Mouse (Mus musculus) cerebellum, postnatal 25 days (tissue): Measurements from ENCODE around the gene BC049762.

Experiments used
- DNase-seq, 2 experiments: peaks; one replicate each; pipeline ENCODE4 v3.0.0; 2021; ENCODE audit warnings: mixed read lengths in 2 of 2

BC049762 gene

DNA sequence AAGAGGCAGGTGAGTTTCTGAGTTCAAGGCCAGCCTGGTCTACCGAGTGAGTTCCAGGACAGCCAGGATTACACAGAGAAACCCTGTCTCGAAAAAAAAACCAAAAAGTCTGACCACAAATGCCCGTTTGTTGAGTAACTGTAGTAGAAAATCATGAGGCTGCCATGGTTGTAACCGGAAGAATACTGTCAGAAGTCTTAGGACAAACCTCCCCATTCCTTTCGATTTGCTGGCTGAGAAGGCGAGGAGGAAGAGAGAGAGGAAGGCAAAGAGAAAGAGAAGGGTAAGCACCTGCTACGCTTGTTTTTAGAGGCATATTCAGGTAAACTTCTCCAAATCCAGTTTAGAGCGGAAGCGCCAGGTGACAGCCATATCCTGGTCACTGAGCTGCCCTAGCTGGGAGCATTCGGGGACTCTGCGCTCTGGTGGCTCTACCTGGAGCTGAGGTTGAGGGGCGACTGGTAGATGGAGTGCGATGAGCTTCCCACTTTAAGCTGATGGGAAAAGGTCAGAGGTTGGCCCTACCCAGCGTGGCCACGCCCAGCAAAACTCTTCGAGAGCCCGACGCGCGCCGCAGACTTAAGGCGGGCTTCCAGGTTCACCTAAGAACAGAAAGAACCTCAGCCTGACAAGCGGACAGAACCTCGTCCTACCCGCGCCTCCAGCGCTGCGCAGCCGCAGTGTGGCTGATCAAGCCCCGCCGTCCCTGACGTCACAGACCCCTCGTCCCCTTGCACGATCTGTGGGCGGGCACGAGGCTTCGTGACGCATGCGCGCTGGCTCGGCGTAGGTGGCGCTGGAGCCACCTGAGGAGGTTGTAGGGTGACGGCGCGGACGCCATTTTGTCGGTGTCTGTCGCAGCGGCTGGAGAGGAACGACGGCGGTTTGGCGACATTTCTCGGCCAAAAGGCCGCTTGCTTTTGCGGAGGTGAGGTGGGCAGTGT is at the start of gene BC049762:
Gene BC049762 (minus strand): TSS at position 705 of the 944 bp plus-strand sequence.
- DNase-seq: peak; percentile 98 to 99

DNA sequence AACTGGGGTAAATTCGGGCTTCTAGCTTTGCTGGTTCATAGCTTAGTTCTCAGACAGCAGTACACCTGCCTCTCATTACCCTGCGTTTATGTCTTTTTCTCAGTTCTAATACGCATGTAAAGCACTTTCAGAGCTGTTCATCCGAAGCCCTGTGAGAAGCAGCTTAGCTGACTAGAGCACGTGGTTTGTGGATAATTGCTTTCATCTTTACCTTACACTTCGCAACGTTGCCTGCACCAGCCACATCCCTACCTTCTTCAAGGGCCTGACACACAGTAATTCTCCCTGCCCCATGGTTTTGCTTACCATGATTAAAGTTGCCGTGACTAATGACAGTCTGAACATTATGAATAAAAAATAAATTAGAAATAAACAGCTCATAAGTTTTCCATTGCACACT is 49.0 kb upstream of the BC049762 start:
- no peak for DNase-seq

DNA sequence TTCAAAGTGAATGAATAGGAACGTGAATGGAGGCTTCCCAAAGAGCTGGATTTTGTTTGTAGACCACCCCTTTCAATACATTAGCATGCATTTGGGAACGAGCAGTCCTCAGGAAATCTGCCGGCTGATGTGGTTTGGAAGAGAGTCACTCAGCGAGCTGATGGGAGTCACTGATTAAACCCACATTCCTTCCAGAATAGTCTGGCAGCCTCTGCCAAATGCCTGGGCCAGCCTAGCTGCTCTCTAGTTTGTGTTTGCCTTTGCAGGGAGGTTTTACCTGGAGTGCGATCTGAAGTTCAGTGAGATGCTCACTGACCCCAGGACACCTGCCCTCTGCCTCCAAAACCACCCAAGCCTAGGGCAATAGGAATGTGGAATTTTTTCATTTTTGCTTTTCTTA is 45.5 kb upstream of the BC049762 start:
- no peak for DNase-seq

DNA sequence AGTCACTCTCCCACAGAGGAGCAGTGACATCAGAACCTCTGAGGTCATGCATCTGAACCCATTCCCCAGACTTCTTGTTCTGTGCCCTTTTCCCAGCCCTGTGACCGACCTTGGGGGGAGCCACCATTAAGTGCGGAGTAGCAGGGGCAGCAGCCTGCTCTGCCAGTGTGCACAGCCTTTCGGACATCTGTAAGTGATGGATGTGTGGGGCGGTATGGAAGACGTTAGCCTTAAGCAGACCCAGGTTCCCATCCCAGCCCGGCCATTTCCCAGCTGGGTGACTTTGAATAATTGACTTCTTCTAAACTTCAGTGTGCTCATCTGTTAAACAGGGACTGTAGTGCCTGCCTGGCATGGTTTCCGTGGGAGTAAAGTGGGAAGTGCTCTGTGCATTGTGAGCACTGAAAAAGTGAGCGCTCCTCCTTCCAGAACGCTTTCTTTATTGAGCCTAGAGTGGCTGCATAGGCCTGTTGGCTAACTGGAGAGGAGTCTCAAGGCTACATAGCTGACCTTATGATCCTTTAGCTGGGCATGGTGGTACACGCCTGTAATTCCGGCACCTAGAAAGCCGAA is 41.2 kb upstream of the BC049762 start:
- DNase-seq: no peak

DNA sequence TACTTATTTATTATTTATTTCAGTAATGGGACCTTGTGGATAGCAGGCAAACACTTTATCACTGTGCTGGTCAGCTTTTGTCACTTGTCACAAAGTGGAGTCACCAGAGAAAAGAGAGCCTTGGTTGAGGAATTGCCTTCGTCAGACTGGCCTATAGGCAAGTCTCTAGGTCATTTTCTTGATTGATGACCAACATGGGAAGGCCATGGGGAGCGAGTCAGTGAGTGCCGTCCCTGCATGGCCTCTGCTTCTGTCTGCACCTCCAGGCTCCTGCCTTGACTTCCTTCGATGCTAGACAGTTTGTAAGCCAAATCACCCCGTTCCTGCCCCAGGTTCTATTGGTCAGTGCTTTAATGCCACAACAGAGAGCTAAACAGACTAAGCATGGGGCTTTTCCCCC is 39.5 kb upstream of the BC049762 start:
- no peak for DNase-seq

DNA sequence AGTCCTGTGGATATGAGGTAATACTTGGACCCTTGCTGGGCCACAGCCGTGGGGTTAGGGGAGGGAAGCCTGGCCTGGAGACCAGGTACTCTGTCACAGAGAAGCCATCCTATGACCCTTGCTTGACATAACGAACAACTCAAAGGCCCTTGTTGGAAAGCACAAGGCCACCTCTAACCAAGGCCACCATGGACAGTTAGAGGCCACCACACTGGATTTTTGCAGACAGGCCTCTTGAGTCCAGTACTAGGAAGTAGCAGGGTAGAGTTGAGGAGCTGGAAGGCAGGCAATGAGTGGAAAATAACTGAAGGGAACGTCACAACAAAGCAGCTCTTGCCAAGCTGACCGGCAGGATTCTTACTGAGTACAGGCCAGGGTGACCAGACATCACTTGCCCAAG is 35.8 kb upstream of the BC049762 start:
- no peak for DNase-seq

DNA sequence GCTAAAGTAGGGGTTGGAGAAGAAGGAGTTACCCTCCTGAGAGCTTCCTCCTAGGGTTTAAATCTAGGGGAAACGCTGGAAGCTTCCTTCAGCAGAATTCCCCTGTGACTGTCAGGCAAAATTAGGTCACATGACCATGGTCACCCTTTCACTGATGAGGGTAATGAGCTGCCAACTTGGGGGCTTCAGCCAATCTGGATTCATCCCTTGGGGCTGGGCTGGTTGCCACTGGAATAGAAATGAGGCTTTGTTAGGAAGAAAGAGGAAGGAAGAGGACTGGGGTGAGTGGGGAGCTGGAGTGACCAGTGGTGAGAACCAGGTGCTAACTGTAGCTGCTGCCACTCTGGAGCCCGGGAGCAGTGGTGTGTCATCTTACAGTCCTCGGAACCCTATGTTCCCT is 32.9 kb upstream of the BC049762 start:
- no peak for DNase-seq

DNA sequence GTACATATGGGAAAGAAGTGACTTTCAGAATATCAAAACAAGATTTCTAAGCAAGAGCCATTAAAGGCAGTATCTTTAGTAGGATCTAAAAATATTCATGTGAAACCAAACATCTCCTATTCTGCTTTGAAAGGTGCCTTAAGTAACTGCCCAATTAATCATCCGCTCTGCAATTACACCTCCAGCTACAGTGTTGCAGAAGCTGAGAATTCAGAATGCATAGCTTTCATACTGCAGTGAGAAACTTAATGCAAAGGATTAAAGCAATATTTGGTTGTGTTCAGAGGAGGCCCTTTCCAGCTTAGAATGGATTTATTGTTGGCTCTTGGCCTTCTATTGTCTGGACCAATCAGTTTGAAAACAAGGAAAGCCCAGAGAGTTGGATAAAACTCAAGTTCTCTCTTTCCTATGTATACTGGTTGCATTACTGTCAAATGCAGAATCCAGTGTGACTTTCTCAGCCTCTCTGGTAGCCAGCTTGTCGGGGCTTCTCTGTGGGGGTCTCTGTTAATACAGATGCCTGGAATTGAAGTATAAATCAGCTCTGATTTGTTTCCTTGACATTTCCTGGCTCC is 31.2 kb upstream of the BC049762 start:
- no peak for DNase-seq

DNA sequence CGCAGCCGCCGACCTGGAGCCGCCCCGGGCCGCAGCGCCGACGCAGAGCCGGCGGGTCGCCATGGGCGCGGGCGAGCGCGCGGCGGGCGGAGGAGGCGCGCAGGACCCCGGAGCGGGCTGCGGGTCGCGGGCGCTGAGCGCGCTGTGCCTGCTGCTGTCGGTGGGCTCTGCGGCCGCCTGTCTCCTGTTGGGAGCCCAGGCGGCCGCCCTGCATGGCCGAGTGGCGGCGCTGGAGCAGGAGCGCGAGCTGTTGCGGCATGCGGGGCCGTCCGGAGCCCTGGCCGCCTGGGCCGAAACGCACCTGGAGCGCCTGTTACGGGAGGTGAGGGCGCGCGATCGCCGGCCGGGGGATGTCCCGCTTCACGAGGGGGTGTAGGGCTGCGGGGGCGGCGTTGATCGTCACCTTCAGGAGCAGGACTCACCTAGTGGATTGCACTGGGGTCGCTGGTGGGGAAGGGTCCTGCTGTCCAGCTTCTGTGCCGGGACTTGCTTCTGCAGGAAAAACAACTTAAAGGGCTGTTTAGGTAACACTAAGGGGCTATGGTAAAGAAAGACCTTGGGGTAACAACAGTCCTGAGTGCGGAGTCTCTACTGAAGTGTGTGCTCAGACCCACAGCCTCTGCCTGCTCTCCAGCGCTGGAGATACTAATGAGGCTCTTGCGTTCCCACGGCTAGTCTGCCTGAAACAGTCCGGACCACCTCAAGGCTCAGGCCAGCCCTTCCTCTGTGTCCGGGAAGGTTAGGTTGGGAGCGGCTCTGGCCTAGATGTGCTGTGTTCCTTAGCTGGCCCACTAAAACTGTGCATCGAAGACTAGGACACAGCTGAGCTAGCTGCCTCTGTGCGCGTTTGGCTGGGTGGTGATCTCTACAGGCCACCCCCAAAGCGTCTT is 27.5 kb upstream of the BC049762 start:
- peak; percentile 41 to 57 for DNase-seq

DNA sequence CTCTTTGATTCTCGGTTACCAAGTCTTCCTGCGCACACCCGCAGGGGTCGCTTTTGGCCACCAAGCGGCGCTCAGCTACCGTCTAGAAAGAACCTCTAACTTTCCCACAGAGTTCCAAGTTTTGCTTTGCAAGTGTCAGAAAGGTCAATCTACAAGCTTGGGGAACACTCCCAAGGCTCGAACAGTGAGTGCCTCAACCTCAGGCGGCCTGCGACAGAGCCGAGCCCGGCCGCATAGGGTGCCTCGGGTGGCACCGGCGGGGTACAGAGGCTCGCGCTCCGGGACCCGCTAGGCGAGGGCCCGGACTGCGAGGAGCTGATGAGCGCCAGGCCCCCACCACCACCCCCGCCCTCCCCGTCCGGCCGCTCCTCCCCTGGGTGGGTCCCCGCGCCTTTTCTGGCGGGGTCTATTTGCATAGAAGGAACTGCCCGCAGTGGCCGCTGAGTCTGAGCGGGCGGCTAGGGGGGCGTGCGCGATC is 26.8 kb upstream of the BC049762 start, which contains the start of gene Col23a1:
Gene Col23a1 (plus strand): TSS at position 357 of the 478 bp plus-strand sequence.
- peak; percentile 62 to 78 for DNase-seq

DNA sequence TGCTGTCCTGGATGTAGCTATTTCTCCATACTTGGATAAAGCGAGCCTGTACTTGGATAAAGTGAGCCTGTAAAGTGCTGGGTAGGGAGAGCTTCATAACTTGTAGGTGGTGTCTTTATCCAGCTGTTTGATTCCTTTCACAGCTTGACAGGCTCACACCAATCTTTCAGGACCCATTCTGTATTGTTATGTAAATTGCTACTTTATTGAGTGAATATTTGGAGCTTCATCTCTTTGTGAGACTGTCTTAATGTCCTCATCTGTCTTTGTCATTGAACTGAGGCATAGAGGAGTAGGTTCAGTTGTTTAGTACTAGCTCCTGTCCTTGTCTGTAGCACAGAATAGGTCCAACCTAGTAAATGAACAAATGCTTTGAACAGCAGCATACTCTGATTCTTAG is 11.6 kb upstream of the BC049762 start:
- DNase-seq: no peak

DNA sequence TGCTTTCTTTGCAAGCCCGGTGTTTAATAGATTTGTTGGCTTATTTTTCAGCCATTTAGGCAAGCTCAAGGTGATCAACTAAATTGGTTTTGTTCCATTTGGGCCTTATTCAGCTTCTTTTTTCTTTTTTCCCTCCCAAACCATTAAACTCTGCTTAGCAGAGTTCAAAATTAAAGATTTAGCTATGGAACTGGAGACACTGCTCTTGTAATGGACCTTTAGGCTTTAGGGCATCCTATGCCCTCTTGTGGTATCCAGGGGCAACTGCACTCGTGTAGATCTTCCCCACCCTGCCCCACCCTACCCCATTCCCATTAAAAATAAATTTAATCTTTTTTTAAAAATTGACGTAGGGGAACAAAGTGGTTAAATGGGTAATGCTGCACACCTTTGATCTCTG is 2.5 kb upstream of the BC049762 start:
- DNase-seq: peak in 1 of 2 experiments; percentile 60

DNA sequence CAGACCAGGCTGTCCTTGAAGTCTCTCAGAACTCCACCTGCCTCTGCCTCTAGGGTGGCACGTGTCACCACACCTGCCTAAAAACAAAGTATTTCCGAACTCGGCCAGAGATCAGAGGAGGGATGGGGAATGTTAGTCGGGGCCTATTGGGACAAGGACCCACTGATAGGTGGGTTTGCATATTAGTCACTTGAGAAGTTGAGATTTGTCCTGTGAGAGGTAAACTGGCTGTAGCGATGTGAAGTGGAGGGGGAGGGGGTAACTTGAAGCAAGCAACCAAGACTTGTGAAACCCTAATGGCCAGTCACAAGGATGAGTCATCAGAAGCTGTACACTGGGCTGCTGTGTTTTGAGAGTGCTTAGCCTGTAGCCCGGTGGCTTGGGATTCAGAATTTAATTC is 1.5 kb upstream of the BC049762 start:
- DNase-seq: peak in 1 of 2 experiments; percentile 9

DNA sequence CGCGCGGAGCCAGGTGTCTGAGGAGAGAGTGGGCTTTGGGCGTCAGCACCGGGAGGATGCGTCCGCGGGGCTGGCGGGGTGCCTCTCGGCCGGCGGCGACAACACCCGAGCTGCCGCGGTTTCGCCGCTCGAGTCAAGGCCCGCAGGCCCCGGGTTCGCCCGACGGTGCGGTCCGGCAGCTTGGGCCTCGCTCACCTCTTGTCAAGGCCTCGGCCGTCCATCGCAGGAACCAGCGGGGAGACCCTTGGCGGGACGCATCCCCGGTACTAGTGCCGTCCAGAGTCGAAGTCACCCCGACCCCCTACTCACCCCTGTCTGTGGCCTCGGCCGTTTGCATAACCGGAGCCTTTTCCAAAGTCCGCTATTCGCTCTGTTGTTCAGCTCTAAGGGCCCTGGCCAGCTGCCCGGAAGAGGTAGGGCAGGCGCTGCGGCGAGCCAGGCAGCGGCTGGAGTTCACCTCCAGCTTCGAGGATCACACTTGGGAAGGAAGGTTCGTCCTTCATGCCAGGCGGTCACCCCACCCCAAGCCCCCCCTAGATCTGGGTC is 513 bp upstream of the BC049762 start:
- DNase-seq: peak in 1 of 2 experiments; percentile 81

DNA sequence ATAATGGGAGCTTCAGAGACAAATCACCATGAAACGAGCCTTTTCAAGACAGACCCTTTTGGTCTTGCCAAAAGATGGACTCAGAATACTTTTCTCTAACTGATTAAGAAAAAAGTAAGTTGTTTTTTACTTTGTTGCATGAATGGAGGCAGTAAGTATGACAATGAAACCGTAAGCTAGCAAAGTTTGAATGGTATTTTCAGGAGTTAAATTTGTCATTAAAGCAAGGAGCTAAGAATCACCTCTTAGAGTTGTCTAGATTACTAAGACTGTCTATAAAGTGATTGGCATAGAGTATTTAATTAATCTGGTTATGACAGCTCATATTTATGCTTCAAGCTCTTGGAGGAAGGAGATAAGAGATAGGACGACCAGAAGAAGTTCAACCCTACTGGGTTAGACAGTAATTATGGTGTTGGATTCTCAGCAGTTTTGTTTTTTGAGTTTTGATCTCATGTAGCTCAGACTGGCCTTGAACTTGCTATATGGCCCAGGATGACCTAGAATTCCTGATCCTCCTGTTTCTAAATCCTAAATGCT is 1.1 kb downstream of the BC049762 start, which contains the start of gene Clk4:
Gene Clk4 (plus strand): TSS at position 51 of the 540 bp plus-strand sequence.
- DNase-seq: no peak

DNA sequence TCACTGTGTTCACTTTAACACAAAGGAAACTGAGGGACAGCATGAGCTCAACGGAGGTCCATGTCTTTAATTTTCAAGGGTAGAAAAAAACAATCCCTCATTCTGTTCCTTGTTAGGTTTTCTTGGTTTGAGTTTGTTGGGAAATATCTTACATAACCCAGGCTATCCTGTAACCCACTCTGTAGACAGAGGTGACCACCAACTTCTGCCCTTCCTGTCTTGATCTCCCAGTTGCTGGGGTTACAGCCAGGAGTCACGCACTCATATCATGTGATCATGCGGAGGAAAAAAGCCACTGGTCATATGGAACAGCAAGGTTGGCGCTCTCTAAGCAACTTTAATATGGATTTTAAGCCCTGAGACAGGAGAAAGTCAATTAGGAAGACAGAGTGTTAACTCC is 5.8 kb downstream of the BC049762 start:
- DNase-seq: no peak

DNA sequence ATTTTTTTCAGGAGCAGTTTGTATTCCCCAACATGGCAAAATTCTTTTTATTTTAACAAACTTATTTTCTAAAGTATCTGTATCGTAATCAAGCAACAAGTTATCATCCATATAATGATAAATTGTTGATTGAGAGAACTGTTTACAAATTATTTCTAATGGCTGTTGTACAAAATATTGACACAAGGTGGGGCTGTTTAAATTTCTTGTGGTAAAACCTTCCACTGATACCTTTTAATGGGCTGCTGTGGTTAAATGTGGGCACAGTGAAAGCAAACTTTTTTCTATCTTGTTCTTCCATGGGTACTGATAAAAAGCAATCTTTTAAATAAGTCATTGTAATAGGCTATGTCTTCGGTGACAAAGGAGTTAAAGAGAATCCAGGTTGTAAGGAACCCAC is 19.9 kb downstream of the BC049762 start:
- DNase-seq: no peak

DNA sequence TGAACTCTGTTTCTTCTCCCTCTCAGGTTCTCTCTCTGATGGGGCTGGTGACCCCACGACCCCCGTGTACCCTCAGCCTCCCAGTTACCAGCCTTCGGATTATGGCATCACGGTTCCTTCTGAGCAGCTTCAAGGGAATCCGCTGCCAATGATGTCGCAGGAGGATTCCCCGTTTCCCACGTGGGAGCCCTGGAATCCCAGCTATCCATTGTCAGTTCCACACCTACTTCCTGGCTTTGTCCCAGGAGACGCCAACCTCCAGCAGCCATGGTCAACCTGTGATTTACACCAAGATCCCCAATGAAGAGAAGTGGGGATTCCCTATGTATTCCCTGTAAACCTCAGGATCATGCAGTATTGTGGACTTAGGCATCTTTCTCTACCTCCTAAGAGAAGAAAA is 28.2 kb downstream of the BC049762 start:
- DNase-seq: no peak

DNA sequence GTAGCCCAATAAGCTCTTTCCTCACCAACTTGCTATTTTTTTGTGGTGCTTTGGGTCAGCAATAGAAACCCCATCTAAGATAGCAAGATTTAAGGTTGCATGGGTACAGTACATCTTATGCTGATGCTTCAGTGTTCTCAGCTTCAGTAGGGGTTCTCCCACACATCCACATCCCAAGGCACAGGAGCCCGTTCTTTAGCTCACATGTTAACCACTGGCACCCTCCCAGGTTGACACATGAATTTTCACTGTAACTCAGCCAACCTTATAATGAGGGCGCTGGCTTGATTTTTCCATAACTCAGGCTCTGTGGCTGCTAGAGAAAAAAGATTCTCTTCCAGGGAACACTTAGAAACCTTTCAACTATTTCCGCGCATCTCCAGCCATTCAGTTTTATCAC is 35.7 kb downstream of the BC049762 start:
- no peak for DNase-seq

DNA sequence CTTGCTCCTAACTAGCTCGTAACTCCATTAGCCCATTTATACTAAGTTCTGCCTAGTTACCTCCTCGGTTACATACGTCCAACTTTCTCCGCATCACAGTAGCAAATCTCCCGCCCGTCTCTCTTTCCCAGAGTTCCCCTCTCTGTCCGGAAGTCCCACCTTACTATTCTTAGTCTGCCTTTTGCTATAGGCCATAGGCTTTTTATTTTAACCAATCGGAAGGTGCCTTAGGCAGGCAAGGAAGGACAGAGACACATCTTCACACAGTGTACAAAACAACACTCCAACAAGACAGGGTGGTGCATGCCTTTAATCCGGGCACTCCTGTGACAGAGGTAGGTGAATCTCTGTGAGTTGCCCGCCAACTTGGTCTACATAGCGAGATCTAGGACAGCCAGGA is 42.5 kb downstream of the BC049762 start, which contains the start of gene Gm12569:
Gene Gm12569 (plus strand): TSS at position 166 of the 400 bp plus-strand sequence.
- no peak for DNase-seq

DNA sequence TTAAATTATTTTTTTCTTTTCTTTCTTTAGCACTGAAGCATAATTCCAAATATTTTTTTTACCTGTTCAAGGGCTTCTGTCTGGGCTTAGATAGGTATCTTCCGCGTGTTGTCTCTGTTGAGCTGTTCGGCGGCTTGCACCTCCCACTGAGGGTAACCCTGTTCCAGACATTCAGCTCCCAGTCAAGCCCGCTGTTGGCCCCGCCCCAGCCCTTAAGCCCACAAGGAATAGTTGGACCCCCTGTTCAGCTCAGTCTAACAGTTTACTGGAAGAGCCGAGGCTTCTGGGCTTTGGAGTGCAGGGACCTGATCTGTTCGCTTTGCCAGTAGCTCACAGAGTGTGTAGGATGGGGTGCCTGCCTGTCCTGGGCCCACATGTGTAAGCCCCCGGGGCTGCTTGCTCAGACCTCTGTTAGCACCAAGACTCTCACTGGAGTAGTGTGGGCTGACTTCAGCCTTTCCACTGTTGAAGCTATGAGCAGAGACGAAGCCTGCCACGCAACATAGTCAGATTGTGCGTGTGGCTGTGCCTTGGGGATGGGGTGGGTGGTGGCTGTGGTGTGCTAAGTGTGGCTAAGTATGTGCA is 43.4 kb downstream of the BC049762 start:
- peak in 1 of 2 experiments; percentile 3 for DNase-seq
